Mouse (Mus musculus) regulatory T cell (primary cell): Measurements from ENCODE around the gene Tab1.

Experiments
- in situ Hi-C: fragments of 300-600 bp; cut with MboI, MseI; formaldehyde crosslinking; loops from one replicate; pipeline ENCODE4 v1.15.1; 2025; ENCODE audit warnings: high pct_unique_total_duplicates

Gene Tab1

GRCm38 (mm10) chr15:80161199-80161598 is 28.3 kb downstream of the Tab1 start:
- in situ Hi-C loops: no loop called here

- in situ Hi-C loops: no loop called here
Observed at GRCm38 (mm10) chr15:80162401-80162964, 29.6 kb downstream of the Tab1 start.

- in situ Hi-C loops: no loop called here
Observed at GRCm38 (mm10) chr15:80163274-80163673, 30.3 kb downstream of the Tab1 start.

GRCm38 (mm10) chr15:80163716-80164115 is 30.8 kb downstream of the Tab1 start:
- in situ Hi-C loops: no loop called here

GRCm38 (mm10) chr15:80165396-80165795 is 32.5 kb downstream of the Tab1 start:
- in situ Hi-C loops: no loop called here

- in situ Hi-C loops: no loop called here
Observed at GRCm38 (mm10) chr15:80169484-80169883, 36.6 kb downstream of the Tab1 start.

GRCm38 (mm10) chr15:80170357-80170756 is 37.4 kb downstream of the Tab1 start:
- in situ Hi-C loops: no loop called here

GRCm38 (mm10) chr15:80171286-80171685 is 38.4 kb downstream of the Tab1 start:
- in situ Hi-C loops: no loop called here

GRCm38 (mm10) chr15:80171791-80172190 is 38.9 kb downstream of the Tab1 start:
- in situ Hi-C loops: no loop called here

GRCm38 (mm10) chr15:80173001-80173771 is 40.3 kb downstream of the Tab1 start, which contains the start of gene Mgat3:
Mgat3 (plus strand) TSS chr15:80173721.
- in situ Hi-C loops: no loop called here

- in situ Hi-C loops: no loop called here
Observed at GRCm38 (mm10) chr15:80173781-80174597, 41.1 kb downstream of the Tab1 start.

GRCm38 (mm10) chr15:80174598-80174875 is 41.6 kb downstream of the Tab1 start:
- in situ Hi-C loops: no loop called here

GRCm38 (mm10) chr15:80175316-80175715 is 42.4 kb downstream of the Tab1 start:
- in situ Hi-C loops: no loop called here

GRCm38 (mm10) chr15:80175756-80176155 is 42.8 kb downstream of the Tab1 start:
- in situ Hi-C loops: no loop called here

GRCm38 (mm10) chr15:80181561-80181960 is 48.6 kb downstream of the Tab1 start:
- in situ Hi-C loops: no loop called here

- in situ Hi-C loops: no loop called here
Observed at GRCm38 (mm10) chr15:80182072-80182700, 49.3 kb downstream of the Tab1 start.

- in situ Hi-C loops: no loop called here
Observed at GRCm38 (mm10) chr15:80188927-80189326, 56.0 kb downstream of the Tab1 start.

- in situ Hi-C loops: no loop called here
Observed at GRCm38 (mm10) chr15:80190075-80190474, 57.1 kb downstream of the Tab1 start.

- in situ Hi-C loops: no loop called here
Observed at GRCm38 (mm10) chr15:80191585-80192245, 58.8 kb downstream of the Tab1 start.

GRCm38 (mm10) chr15:80192246-80192585 is 59.3 kb downstream of the Tab1 start:
- in situ Hi-C loops: no loop called here

- in situ Hi-C loops: no loop called here
Observed at GRCm38 (mm10) chr15:80192847-80193246, 59.9 kb downstream of the Tab1 start.

GRCm38 (mm10) chr15:80199556-80199955 is 66.6 kb downstream of the Tab1 start:
- in situ Hi-C loops: no loop called here
